Mouse (Mus musculus) liver, embryonic 14.5 days (tissue): ENCODE results near the gene Lasp1.

Experiments used
- CTCF ChIP-seq: IDR thresholded peaks from 2 replicates; pipeline ENCODE4 v1.5.1; 2016; ENCODE audit warnings: antibody characterized with exemption, low read depth, control low read depth
- EP300 ChIP-seq: IDR thresholded peaks from 2 replicates; pipeline ENCODE4 v1.6.1; 2016; ENCODE audit warnings: antibody characterized with exemption, low read depth

DNA sequence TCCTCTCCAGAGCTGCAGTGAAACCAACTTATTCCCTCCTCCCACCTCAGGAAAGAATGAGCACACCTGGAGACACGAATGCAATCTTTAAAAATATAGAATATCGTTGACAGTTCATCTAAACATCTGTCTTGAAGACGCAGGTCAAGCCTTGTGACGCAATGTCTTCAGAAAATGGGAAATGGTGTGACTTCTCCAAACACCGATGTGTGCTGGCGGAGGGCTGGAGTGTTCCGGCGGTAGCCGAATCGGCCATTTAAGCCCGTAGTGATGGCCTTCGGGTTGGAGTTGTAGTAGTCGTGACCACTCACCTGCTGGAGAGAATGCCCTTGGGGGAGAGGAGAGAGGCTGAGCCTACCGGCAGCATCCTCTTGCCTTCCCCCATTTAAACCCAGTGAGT is 27.4 kb upstream of the Lasp1 start:
- TF ChIP-seq CTCF (no peak), EP300 (no peak)
